Mouse (Mus musculus) C2C12 (cell line): ENCODE results near the gene Tnp2. TPM values are rescaled to one million over a fixed set of nuclear protein-coding genes. Genes with fewer than 3 reads are reported as not detected.

ENCODE experiments used
- H3K27me3 ChIP-seq: one replicate; pipeline ENCODE4 v1.6.1; 2011; ENCODE audit not compliant: control insufficient read depth, insufficient read depth, insufficient read length
- H3K36me3 ChIP-seq: one replicate; pipeline ENCODE4 v1.6.1; 2011; ENCODE audit not compliant: control insufficient read depth, insufficient read depth
- H3K4me3 ChIP-seq: one replicate; pipeline ENCODE4 v1.5.1; 2011; ENCODE audit warnings: mild to moderate bottlenecking, control low read depth; ENCODE audit not compliant: poor library complexity, insufficient read depth, severe bottlenecking
- H3K79me2 ChIP-seq: one replicate; pipeline ENCODE4 v1.6.1; 2011; ENCODE audit not compliant: control insufficient read depth, insufficient read depth
- H3K79me3 ChIP-seq: one replicate; pipeline ENCODE4 v1.6.1; 2011; ENCODE audit warnings: low read depth, control low read depth
- H3ac ChIP-seq: one replicate; pipeline ENCODE3; 2011; ENCODE audit warnings: low read depth; ENCODE audit not compliant: control insufficient read depth, insufficient read length
- CEBPB ChIP-seq: IDR thresholded peaks from one replicate; pipeline ENCODE4 v1.6.1; 2011; ENCODE audit warnings: low read depth, mild to moderate bottlenecking, control low read depth, moderate library complexity
- CTCF ChIP-seq: IDR thresholded peaks from one replicate; pipeline ENCODE4 v1.5.1; 2011; ENCODE audit not compliant: control insufficient read depth, insufficient read depth, insufficient read length
- FOSL1 ChIP-seq: IDR thresholded peaks from one replicate; pipeline ENCODE4 v1.8.0; 2011; ENCODE audit warnings: mild to moderate bottlenecking, low read length; ENCODE audit not compliant: poor library complexity, insufficient read depth, severe bottlenecking
- MAX ChIP-seq: IDR thresholded peaks from one replicate; pipeline ENCODE4 v1.6.1; 2011; ENCODE audit warnings: mild to moderate bottlenecking, control low read depth
- MYOD1 ChIP-seq: IDR thresholded peaks from one replicate; pipeline ENCODE4 v1.6.1; 2011; ENCODE audit warnings: low read depth; ENCODE audit not compliant: control insufficient read depth, insufficient read length
- MYOG ChIP-seq: IDR thresholded peaks from one replicate; pipeline ENCODE4 v1.6.1; 2011; ENCODE audit not compliant: control insufficient read depth, insufficient read length; ENCODE audit errors: extremely low read depth
- USF1 ChIP-seq: IDR thresholded peaks from one replicate; pipeline ENCODE4 v1.6.1; 2011; ENCODE audit warnings: low read depth, mild to moderate bottlenecking, control low read depth, moderate library complexity
- polyA plus RNA-seq: library from polyadenylated mRNA; unstranded; fragments of >200 nt; fragmentation: generic; extraction: Trizol; gene quantifications from one replicate; pipeline ENCODE4 v1.2.1, GENCODE M21; 2012; ENCODE audit warnings: missing spikeins

Gene Tnp2
- polyA plus RNA-seq, 1 experiment: not detected

DNA sequence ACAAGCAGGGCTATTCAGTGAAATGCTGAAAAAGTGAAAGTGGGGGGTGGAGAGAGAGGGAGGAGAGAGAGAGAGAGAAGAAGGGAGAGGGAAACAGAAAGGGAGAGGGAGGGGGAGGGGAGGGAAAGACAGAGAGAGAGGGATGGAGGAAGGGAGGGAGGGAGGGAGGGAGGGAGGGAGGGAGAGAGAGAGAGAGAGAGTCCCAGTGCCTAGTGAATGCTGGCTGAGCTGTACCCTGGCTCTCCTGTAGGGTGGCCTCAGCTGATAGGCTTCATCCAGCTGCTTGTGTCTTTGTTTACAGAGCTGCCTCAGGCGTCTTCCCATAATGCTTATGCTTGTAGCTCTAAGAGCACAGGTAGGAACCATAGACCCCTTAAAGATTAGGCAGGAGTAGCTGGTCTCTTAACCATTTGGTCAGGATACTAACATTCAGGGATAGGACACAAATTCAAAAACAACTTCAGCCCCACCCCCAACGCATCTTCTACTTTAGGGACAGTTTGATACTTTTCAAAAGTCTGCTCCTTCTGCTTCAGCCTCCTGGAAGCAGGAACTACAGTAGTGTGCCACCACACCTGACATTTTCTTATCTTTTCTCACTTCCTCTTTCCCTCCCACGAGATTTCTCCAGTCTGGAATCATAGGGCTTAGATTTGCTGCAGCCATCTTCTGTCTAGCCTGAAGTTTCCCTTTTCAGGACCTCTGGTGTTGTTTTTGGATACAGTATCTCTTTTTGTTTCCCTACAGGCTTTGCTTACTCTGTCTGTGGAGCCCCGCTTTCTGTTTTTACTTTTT is 17.7 kb downstream of the Tnp2 start:
- no peak for TF ChIP-seq USF1
- TF ChIP-seq CEBPB: no peak
- TF ChIP-seq CTCF: no peak
- TF ChIP-seq FOSL1: no peak
- TF ChIP-seq MYOG: no peak
- no peak for TF ChIP-seq MYOD1
- no peak for TF ChIP-seq MAX
- Histone ChIP-seq H3K4me3 (no peak overlapping the region), H3ac (no peak overlapping the region), H3K27me3 (no peaks in the 10 kb centered on the region), H3K79me2 (no peaks in the 10 kb centered on the region), H3K36me3 (no peaks in the 10 kb centered on the region), H3K79me3 (no peaks in the 10 kb centered on the region)

GRCm38 (mm10) chr16:10769661-10770060 is 18.8 kb downstream of the Tnp2 start:
- Histone ChIP-seq H3K79me3 (no peaks in the 10 kb centered on the region), H3ac (no peak overlapping the region), H3K79me2 (no peaks in the 10 kb centered on the region), H3K4me3 (no peak overlapping the region), H3K36me3 (no peaks in the 10 kb centered on the region), H3K27me3 (no peaks in the 10 kb centered on the region)
- TF ChIP-seq MYOD1 (no peak), CEBPB (no peak), MYOG (no peak), FOSL1 (no peak), USF1 (no peak), CTCF (no peak), MAX (no peak)

GRCm38 (mm10) chr16:10768821-10769220 is 19.6 kb downstream of the Tnp2 start:
- Histone ChIP-seq H3K79me3 (no peaks in the 10 kb centered on the region), H3ac (no peak overlapping the region), H3K27me3 (no peaks in the 10 kb centered on the region), H3K4me3 (no peak overlapping the region), H3K36me3 (no peaks in the 10 kb centered on the region), H3K79me2 (no peaks in the 10 kb centered on the region)
- TF ChIP-seq FOSL1 (no peak), USF1 (no peak), MYOD1 (no peak), MYOG (no peak), CEBPB (no peak), CTCF (no peak), MAX (no peak)

- no peak overlapping the region for H3ac ChIP-seq
- H3K79me2 ChIP-seq: no peaks in the 10 kb centered on the region
- H3K36me3 ChIP-seq: no peaks in the 10 kb centered on the region
- H3K27me3 ChIP-seq: no peaks in the 10 kb centered on the region
- TF ChIP-seq CEBPB: no peak
- TF ChIP-seq MAX: no peak
- no peak overlapping the region for H3K4me3 ChIP-seq
- no peaks in the 10 kb centered on the region for H3K79me3 ChIP-seq
Measured at GRCm38 (mm10) chr16:10767158-10767557, 21.3 kb downstream of the Tnp2 start.

- no peaks in the 10 kb centered on the region for H3K79me3 ChIP-seq
- no peak overlapping the region for H3K4me3 ChIP-seq
- H3ac ChIP-seq: no peak overlapping the region
- TF ChIP-seq MAX (no peak), FOSL1 (no peak), CTCF (no peak), USF1 (no peak), CEBPB (no peak), MYOD1 (no peak), MYOG (no peak)
- no peaks in the 10 kb centered on the region for H3K27me3 ChIP-seq
- no peaks in the 10 kb centered on the region for H3K79me2 ChIP-seq
- no peaks in the 10 kb centered on the region for H3K36me3 ChIP-seq
Measured at GRCm38 (mm10) chr16:10764323-10764722, 24.1 kb downstream of the Tnp2 start.
